Mouse (Mus musculus): ENCODE measurements around the gene Cmtm2b.
"Not testable (repeated sequence)": the region's sequence is repeated elsewhere in the genome, so short reads cannot be mapped to it uniquely, and the experiment has no call there.

Gene Cmtm2b

GRCm38 (mm10) chr8:104321930-104322329 is at the start of gene Cmtm2b:
Cmtm2b (plus strand) TSS chr8:104322230.
- DNase-seq: not testable (repeated sequence)

GRCm38 (mm10) chr8:104293081-104293480 is 28.9 kb upstream of the Cmtm2b start, which contains the start of gene Cmtm2a:
Cmtm2a (minus strand) TSS chr8:104293181.
- DNase-seq: not testable (repeated sequence)

- DNase-seq: no peak
These were observed 27.6 kb upstream of the Cmtm2b start for GRCm38 (mm10) chr8:104294396-104294795.

- DNase-seq: not testable (repeated sequence)
These were observed 20.5 kb upstream of the Cmtm2b start for GRCm38 (mm10) chr8:104301577-104301976.

GRCm38 (mm10) chr8:104302536-104302935 is 19.5 kb upstream of the Cmtm2b start:
- DNase-seq: not testable (repeated sequence)

- no peak for DNase-seq
These were observed 17.1 kb upstream of the Cmtm2b start for GRCm38 (mm10) chr8:104304962-104305361.

GRCm38 (mm10) chr8:104308341-104308740 is 13.7 kb upstream of the Cmtm2b start:
- not testable (repeated sequence) for DNase-seq

- not testable (repeated sequence) for DNase-seq
These were observed 12.4 kb upstream of the Cmtm2b start, which contains the start of the genes Gm45711 and Cmtm1 for GRCm38 (mm10) chr8:104309441-104310155. Gm45711 (minus strand) TSS chr8:104310081. Cmtm1 (minus strand) TSS chr8:104310145.

GRCm38 (mm10) chr8:104312023-104312422 is 10.0 kb upstream of the Cmtm2b start:
- not testable (repeated sequence) for DNase-seq

GRCm38 (mm10) chr8:104313311-104313710 is 8.7 kb upstream of the Cmtm2b start:
- DNase-seq: no peak

- DNase-seq: not testable (repeated sequence)
These were observed 763 bp upstream of the Cmtm2b start, which contains the start of gene Gm11020 for GRCm38 (mm10) chr8:104321267-104321666. Gm11020 (plus strand) TSS chr8:104321567.

- no peak for DNase-seq
These were observed 10.9 kb downstream of the Cmtm2b start for GRCm38 (mm10) chr8:104332665-104333631.

GRCm38 (mm10) chr8:104333786-104334185 is 11.8 kb downstream of the Cmtm2b start:
- DNase-seq: no peak

GRCm38 (mm10) chr8:104334196-104334595 is 12.2 kb downstream of the Cmtm2b start:
- DNase-seq: no peak

GRCm38 (mm10) chr8:104336806-104337205 is 14.8 kb downstream of the Cmtm2b start:
- DNase-seq: no peak

- DNase-seq: no peak
These were observed 15.9 kb downstream of the Cmtm2b start for GRCm38 (mm10) chr8:104337890-104338289.

- no peak for DNase-seq
These were observed 17.4 kb downstream of the Cmtm2b start, which contains the start of gene Cmtm3 for GRCm38 (mm10) chr8:104339229-104339982. Cmtm3 (plus strand) TSS chr8:104339410.

- DNase-seq: no peak
These were observed 17.9 kb downstream of the Cmtm2b start for GRCm38 (mm10) chr8:104339983-104340232.

GRCm38 (mm10) chr8:104340233-104341105 is 18.4 kb downstream of the Cmtm2b start:
- peak; percentile 75 for DNase-seq

GRCm38 (mm10) chr8:104341106-104341561 is 19.1 kb downstream of the Cmtm2b start:
- peak; percentile 65 for DNase-seq

- no peak for DNase-seq
These were observed 19.6 kb downstream of the Cmtm2b start for GRCm38 (mm10) chr8:104341678-104342077.

- no peak for DNase-seq
These were observed 20.4 kb downstream of the Cmtm2b start for GRCm38 (mm10) chr8:104342426-104342825.
